24 mouse cellular contexts compared by ENCODE assay signal in the genomic region with DNA sequence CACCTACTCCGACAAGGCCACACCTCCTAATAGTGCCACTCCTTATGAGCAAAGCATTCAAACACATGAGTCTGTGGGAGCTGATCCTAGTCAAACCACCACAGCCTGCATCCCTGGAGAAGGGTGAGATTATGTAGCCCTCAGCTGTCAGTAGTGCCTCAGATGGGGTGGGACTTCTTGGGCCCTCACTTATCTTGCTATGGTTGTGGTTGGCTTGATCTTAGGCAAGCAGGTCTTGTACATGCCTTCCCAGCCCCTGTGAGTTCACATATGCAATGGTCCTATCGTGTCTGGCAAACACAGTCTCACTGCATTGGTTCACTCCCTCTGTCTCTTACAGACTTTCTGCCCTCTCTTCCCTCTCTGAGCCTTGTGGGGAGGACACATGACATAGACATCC. TPM values are rescaled to one million over a fixed set of nuclear protein-coding genes. Genes with fewer than 3 reads are reported as not detected.
A peak's percentile ranks its signal among the peaks of the same experiment; 100 is the strongest.
DNase-seq lines count a peak whose midpoint lies in the region; ATAC-seq and TF ChIP-seq lines count a peak whose summit lies in the region.
"Had no signal": no experiment of that assay in that cellular context is flagged by ENCODE, and none has a peak within 500 bp of the region (broad histone marks: within the 10 kb centered on the region; RNA-seq: fewer than 3 reads in every experiment).

No protein-coding gene starts in this region.

- no peak overlapping the region for H3K27ac ChIP-seq in liver, embryonic 12.5 days
- H3K27ac ChIP-seq in liver, embryonic 11.5 days (ENCODE audit: low read depth, low read length): no peak overlapping the region
- no peak overlapping the region for H3K27ac ChIP-seq in liver, postnatal 0 days (ENCODE audit: low read depth)
- H3K27ac ChIP-seq in stomach, embryonic 16.5 days (ENCODE audit: low read length): no peak overlapping the region
- H3K27ac ChIP-seq: forebrain, embryonic 10.5 days; forebrain, embryonic 13.5 days; heart, embryonic 15.5 days; hindbrain, embryonic 10.5 days; hindbrain, embryonic 13.5 days had no signal

- H3K4me3 ChIP-seq in liver, embryonic 12.5 days: no peak overlapping the region
- H3K4me3 ChIP-seq in liver, embryonic 11.5 days (ENCODE audit: low read depth, low read length): no peak overlapping the region
- H3K4me3 ChIP-seq in liver, postnatal 0 days (ENCODE audit: low read depth, low read length): no peak overlapping the region
- H3K4me3 ChIP-seq in stomach, embryonic 16.5 days (replicated peaks; ENCODE audit: low read length): no peak overlapping the region
- H3K4me3 ChIP-seq: forebrain, embryonic 10.5 days; forebrain, embryonic 13.5 days; heart, embryonic 12.5 days; heart, embryonic 15.5 days; hindbrain, embryonic 10.5 days; hindbrain, embryonic 13.5 days had no signal

- H3K9me3 ChIP-seq in liver, embryonic 12.5 days (replicated peaks): no peaks in the 10 kb centered on the region; the same call in 1 of the 2 replicates
- peaks cover 3% of the 10 kb centered on the region; the same call in 1 of the 2 replicates for H3K9me3 ChIP-seq in liver, embryonic 11.5 days (ENCODE audit: control insufficient read depth, low read length)
- no peaks in the 10 kb centered on the region; the same call in 1 of the 2 replicates for H3K9me3 ChIP-seq in liver, postnatal 0 days (ENCODE audit: low read length)
- H3K9me3 ChIP-seq in stomach, embryonic 16.5 days (replicated peaks; ENCODE audit: control insufficient read depth, low read length): no peaks in the 10 kb centered on the region
- H3K9me3 ChIP-seq: forebrain, embryonic 13.5 days; heart, embryonic 15.5 days had no signal

- TF ChIP-seq EP300 in liver, postnatal 0 days (IDR thresholded peaks at IDR 0.05; ENCODE audit: low read depth): no peak

- 0 out of 2 replicates have a peak, but pooled peaks have one; percentile 18 for ATAC-seq in liver, embryonic 12.5 days
- no peak for ATAC-seq in liver, embryonic 11.5 days (replicated peaks; ENCODE audit: low FRiP score)
- peak; percentile 31; the same call in 1 of the 2 replicates for ATAC-seq in liver, postnatal 0 days
- 0 out of 2 replicates have a peak, but pooled peaks have one; percentile 29 for ATAC-seq in stomach, embryonic 16.5 days (ENCODE audit: insufficient read depth, low FRiP score)
- ATAC-seq: forebrain, embryonic 13.5 days; forebrain, embryonic 16.5 days; hindbrain, embryonic 16.5 days had no signal

- no peak for DNase-seq in liver, embryonic 11.5 days (ENCODE audit: low spot score)
- DNase-seq in liver, postnatal 0 days: no peak
- no peak for DNase-seq in gastrocnemius, postnatal 10 days
- no peak for DNase-seq in cerebellum, adult 18-20 months
- DNase-seq: adrenal gland, adult 2 months; adrenal gland, postnatal 14 days; cerebellum, adult 11 months; cerebellum, adult 8-10 months; cerebellum, postnatal 10 days; gastrocnemius, postnatal 14 days; heart, adult 18-20 months; heart, postnatal 10 days; heart, postnatal 36 days had no signal

- no peaks in the 10 kb centered on the region for H3K36me3 ChIP-seq in liver, embryonic 12.5 days
- H3K36me3 ChIP-seq in liver, embryonic 11.5 days (ENCODE audit: control insufficient read depth, insufficient read depth, low read length): no peaks in the 10 kb centered on the region
- no peaks in the 10 kb centered on the region for H3K36me3 ChIP-seq in liver, postnatal 0 days (replicated peaks; ENCODE audit: insufficient read depth, low read length)
- H3K36me3 ChIP-seq in stomach, embryonic 16.5 days (ENCODE audit: control insufficient read depth, insufficient read depth, low read length): no peaks in the 10 kb centered on the region
- H3K36me3 ChIP-seq: forebrain, embryonic 10.5 days; heart, embryonic 12.5 days; heart, embryonic 15.5 days; hindbrain, embryonic 10.5 days; hindbrain, embryonic 13.5 days had no signal

- H3K9ac ChIP-seq in liver, embryonic 12.5 days: no peak overlapping the region
- no peak overlapping the region for H3K9ac ChIP-seq in liver, embryonic 11.5 days (ENCODE audit: low read depth, low read length)
- no peak overlapping the region for H3K9ac ChIP-seq in liver, postnatal 0 days (replicated peaks)
- H3K9ac ChIP-seq in stomach, embryonic 16.5 days (ENCODE audit: low read length): no peak overlapping the region
- H3K9ac ChIP-seq: forebrain, embryonic 13.5 days; heart, embryonic 12.5 days; heart, embryonic 15.5 days; hindbrain, embryonic 13.5 days had no signal

- WGBS in liver, embryonic 12.5 days (ENCODE audit: insufficient replicate concordance): 60% methylated on average over 2 of the region's 2 CpGs
- 76% methylated on average over 2 of the region's 2 CpGs for WGBS in liver, embryonic 11.5 days
- WGBS in liver, postnatal 0 days (ENCODE audit: insufficient replicate concordance): 54% methylated on average over 2 of the region's 2 CpGs
- 78% methylated on average over 2 of the region's 2 CpGs for WGBS in stomach, embryonic 16.5 days

- no peaks in the 10 kb centered on the region for H3K4me1 ChIP-seq in liver, embryonic 12.5 days
- H3K4me1 ChIP-seq in liver, embryonic 11.5 days (replicated peaks; ENCODE audit: control insufficient read depth, insufficient read depth, low read length): no peaks in the 10 kb centered on the region
- no peaks in the 10 kb centered on the region for H3K4me1 ChIP-seq in liver, postnatal 0 days (ENCODE audit: insufficient read depth)
- no peaks in the 10 kb centered on the region for H3K4me1 ChIP-seq in stomach, embryonic 16.5 days (ENCODE audit: control insufficient read depth, insufficient read depth, low read length)
- H3K4me1 ChIP-seq: forebrain, embryonic 10.5 days; forebrain, embryonic 13.5 days; heart, embryonic 12.5 days; heart, embryonic 15.5 days; hindbrain, embryonic 10.5 days; hindbrain, embryonic 13.5 days had no signal

- H3K27me3 ChIP-seq in liver, embryonic 12.5 days (replicated peaks): peaks cover 5% of the 10 kb centered on the region
- H3K27me3 ChIP-seq in liver, embryonic 11.5 days (replicated peaks; ENCODE audit: control insufficient read depth, insufficient read depth, low read length): no peaks in the 10 kb centered on the region
- no peaks in the 10 kb centered on the region for H3K27me3 ChIP-seq in liver, postnatal 0 days (ENCODE audit: insufficient read depth, low read length)
- no peaks in the 10 kb centered on the region for H3K27me3 ChIP-seq in stomach, embryonic 16.5 days (ENCODE audit: control insufficient read depth, insufficient read depth, low read length)
- H3K27me3 ChIP-seq: forebrain, embryonic 13.5 days; heart, embryonic 15.5 days had no signal

- no peak for TF ChIP-seq CTCF in liver, postnatal 0 days (IDR thresholded peaks at IDR 0.05; ENCODE audit: low read depth)

- H3K4me2 ChIP-seq in liver, embryonic 12.5 days: no peak overlapping the region
- H3K4me2 ChIP-seq in liver, embryonic 11.5 days: no peak overlapping the region
- no peak overlapping the region for H3K4me2 ChIP-seq in liver, postnatal 0 days (ENCODE audit: low read depth, low read length)
- no peak overlapping the region for H3K4me2 ChIP-seq in stomach, embryonic 16.5 days (ENCODE audit: low read depth, low read length)
- H3K4me2 ChIP-seq: forebrain, embryonic 13.5 days; heart, embryonic 12.5 days; heart, embryonic 15.5 days; hindbrain, embryonic 13.5 days had no signal

RNA-seq across cellular contexts. Expression of a gene that starts 6.9 kb away (rescaled TPM):
- 20.9 and 21.7 TPM in 2 replicates for polyA plus RNA-seq in liver, embryonic 12.5 days (2016; fragmentation: Nextera tagmentation; extraction: Ambion mirVana)
- polyA plus RNA-seq in liver, embryonic 11.5 days (2014; fragmentation: Nextera tagmentation; extraction: Ambion mirVana): 31.9 and 32.4 TPM in 2 replicates
- polyA plus RNA-seq in liver, postnatal 0 days (2015; fragmentation: Nextera tagmentation; extraction: Ambion mirVana): 7.7 and 9.2 TPM in 2 replicates
- 39.0 and 42.3 TPM in 2 replicates for polyA plus RNA-seq in stomach, embryonic 16.5 days (2015; fragmentation: Nextera tagmentation; extraction: Ambion mirVana)
- 10 to 100 TPM; 57.6 to 59.3 TPM for total RNA-seq in gastrocnemius, postnatal 10 days (2021)

RNA-seq across cellular contexts. Expression of a gene that starts 7.3 kb away (rescaled TPM):
- 0.08 and 0.21 TPM in 2 replicates for polyA plus RNA-seq in liver, embryonic 12.5 days (2016; fragmentation: Nextera tagmentation; extraction: Ambion mirVana)
- 0.11 and 0.27 TPM in 2 replicates for polyA plus RNA-seq in liver, embryonic 11.5 days (2014; fragmentation: Nextera tagmentation; extraction: Ambion mirVana)
- 0.28 and 0.31 TPM in 2 replicates for polyA plus RNA-seq in liver, postnatal 0 days (2015; fragmentation: Nextera tagmentation; extraction: Ambion mirVana)
- polyA plus RNA-seq in stomach, embryonic 16.5 days (2015; fragmentation: Nextera tagmentation; extraction: Ambion mirVana): 0.32 and 0.34 TPM in 2 replicates
- not detected for total RNA-seq in gastrocnemius, postnatal 10 days (2021)
- total RNA-seq: adrenal gland, postnatal 14 days; heart, adult 18-20 months; heart, postnatal 36 days had no signal
- polyA plus RNA-seq: adrenal gland, adult 2 months; heart, embryonic 12.5 days had no signal

RNA-seq across cellular contexts. Expression of a gene that starts 22.9 kb away (rescaled TPM):
- polyA plus RNA-seq in liver, embryonic 12.5 days (2016; fragmentation: Nextera tagmentation; extraction: Ambion mirVana): 0.17 and 0.21 TPM in 2 replicates
- 0.06 and 0.23 TPM in 2 replicates for polyA plus RNA-seq in liver, embryonic 11.5 days (2014; fragmentation: Nextera tagmentation; extraction: Ambion mirVana)
- polyA plus RNA-seq in liver, postnatal 0 days (2015; fragmentation: Nextera tagmentation; extraction: Ambion mirVana): not detected in 2 replicates
- polyA plus RNA-seq in stomach, embryonic 16.5 days (2015; fragmentation: Nextera tagmentation; extraction: Ambion mirVana): 3.5 and 3.8 TPM in 2 replicates
- under 1 TPM; 0.05 to 0.18 TPM for total RNA-seq in gastrocnemius, postnatal 10 days (2021)
- total RNA-seq: adrenal gland, adult 2 months; adrenal gland, postnatal 14 days; heart, adult 18-20 months; heart, postnatal 10 days had no signal
- polyA plus RNA-seq: embryonic facial prominence, embryonic 11.5 days; forebrain, embryonic 10.5 days; heart, embryonic 12.5 days; heart, embryonic 15.5 days; hindbrain, embryonic 16.5 days had no signal
